Mouse (Mus musculus): ENCODE data around the gene Tns1. TPM values are rescaled to one million over a fixed set of nuclear protein-coding genes. Genes with fewer than 3 reads are reported as not detected.

Gene Tns1
- polyA plus RNA-seq, 1 experiment from 2014 or later: 28.8 TPM

DNA sequence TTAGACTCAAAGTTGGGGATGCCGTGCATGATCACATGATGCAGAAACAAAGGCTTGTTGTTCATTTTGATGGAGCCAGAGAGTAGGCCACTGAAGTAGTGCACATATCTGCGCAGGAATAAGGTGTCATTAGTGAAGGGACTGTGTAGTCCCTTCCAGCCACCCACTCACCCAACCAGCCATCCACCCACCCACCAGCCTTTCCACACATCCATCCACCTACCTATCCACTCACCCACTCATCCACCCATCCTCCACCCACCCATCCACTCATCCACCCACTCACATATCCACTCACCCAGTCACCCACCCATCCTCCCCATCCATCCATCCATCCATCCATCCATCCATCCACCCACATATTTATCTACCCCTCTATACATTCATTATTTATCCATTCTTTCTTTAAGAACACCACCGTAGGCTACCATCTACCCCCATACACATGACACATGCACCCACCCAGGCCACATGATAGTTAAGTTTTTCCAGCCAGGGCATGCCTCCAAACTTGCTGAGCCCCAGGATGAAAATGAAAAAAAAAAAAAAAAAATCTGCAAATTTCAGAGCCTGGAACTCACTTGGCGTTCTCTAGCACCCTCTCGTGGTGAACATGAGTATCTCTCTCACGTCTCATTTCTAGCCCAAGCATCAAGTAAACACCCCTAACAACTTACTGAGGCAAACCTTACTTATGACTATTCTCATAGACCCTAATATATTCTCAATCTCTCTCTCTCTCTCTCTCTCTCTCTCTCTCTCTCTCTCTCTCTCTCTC, 137.8 kb downstream of the Tns1 start:
- no peaks in the 10 kb centered on the region for H3K27me3 ChIP-seq (ENCODE audit: control insufficient read depth, insufficient read depth, low read length)
- 42% methylated on average over 6 of the region's 6 CpGs for WGBS
- H3K27ac ChIP-seq (replicated peaks): no peak overlapping the region
- H3K36me3 ChIP-seq (ENCODE audit: control insufficient read depth, insufficient read depth, low read length): peaks cover 24% of the 10 kb centered on the region
- H3K4me1 ChIP-seq (replicated peaks; ENCODE audit: control insufficient read depth, insufficient read depth): no peaks in the 10 kb centered on the region
- H3K4me2 ChIP-seq (replicated peaks; ENCODE audit: low read depth): no peak overlapping the region
- H3K9me3 ChIP-seq (ENCODE audit: control insufficient read depth, low read length): no peaks in the 10 kb centered on the region
- ATAC-seq (ENCODE audit: low FRiP score, low TSS enrichment) (0 out of 2 replicates have a peak, but pooled peaks have one; percentile 28), DNase-seq (ENCODE audit: low spot score) (peak; percentile 55)
- H3K9ac ChIP-seq (ENCODE audit: low read length): no peak overlapping the region
- TF ChIP-seq CTCF (IDR thresholded peaks at IDR 0.05; ENCODE audit: low read depth): peak; percentile 86
- no peak for TF ChIP-seq EP300 (optimal IDR thresholded peaks at IDR 0.05)
- H3K4me3 ChIP-seq (ENCODE audit: low read depth, low read length): no peak overlapping the region

GRCm38 (mm10) chr1:73985611-73986010, 138.6 kb downstream of the Tns1 start:
- Histone ChIP-seq H3K36me3 (ENCODE audit: control insufficient read depth, insufficient read depth, low read length) (peaks cover 21% of the 10 kb centered on the region), H3K4me3 (ENCODE audit: low read depth, low read length) (no peak overlapping the region), H3K27ac (replicated peaks) (no peak overlapping the region), H3K4me1 (replicated peaks; ENCODE audit: control insufficient read depth, insufficient read depth) (no peaks in the 10 kb centered on the region), H3K4me2 (replicated peaks; ENCODE audit: low read depth) (no peak overlapping the region), H3K9ac (ENCODE audit: low read length) (no peak overlapping the region), H3K9me3 (ENCODE audit: control insufficient read depth, low read length) (no peaks in the 10 kb centered on the region), H3K27me3 (ENCODE audit: control insufficient read depth, insufficient read depth, low read length) (no peaks in the 10 kb centered on the region)
- DNase-seq (ENCODE audit: low spot score): no peak
- TF ChIP-seq EP300 (optimal IDR thresholded peaks at IDR 0.05) (no peak), CTCF (IDR thresholded peaks at IDR 0.05; ENCODE audit: low read depth) (no peak)
- ATAC-seq (ENCODE audit: low FRiP score, low TSS enrichment): no peak
- WGBS: 88% methylated on average over 4 of the region's 4 CpGs

- no peak for ATAC-seq (ENCODE audit: low FRiP score, low TSS enrichment)
- peak; percentile 24 for DNase-seq (ENCODE audit: low spot score)
- H3K9ac ChIP-seq (ENCODE audit: low read length): no peak overlapping the region
- H3K9me3 ChIP-seq (ENCODE audit: control insufficient read depth, low read length): no peaks in the 10 kb centered on the region
- H3K27ac ChIP-seq (replicated peaks): no peak overlapping the region
- peaks cover 9% of the 10 kb centered on the region; the same call in 1 of the 2 replicates for H3K36me3 ChIP-seq (ENCODE audit: control insufficient read depth, insufficient read depth, low read length)
- H3K4me2 ChIP-seq (replicated peaks; ENCODE audit: low read depth): no peak overlapping the region
- H3K4me3 ChIP-seq (ENCODE audit: low read depth, low read length): no peak overlapping the region
- no peaks in the 10 kb centered on the region for H3K27me3 ChIP-seq (ENCODE audit: control insufficient read depth, insufficient read depth, low read length)
- TF ChIP-seq CTCF (IDR thresholded peaks at IDR 0.05; ENCODE audit: low read depth): no peak
- 59% methylated on average over 3 of the region's 3 CpGs for WGBS
- H3K4me1 ChIP-seq (replicated peaks; ENCODE audit: control insufficient read depth, insufficient read depth): no peaks in the 10 kb centered on the region
These were observed 145.0 kb downstream of the Tns1 start for GRCm38 (mm10) chr1:73979214-73979613.

DNA sequence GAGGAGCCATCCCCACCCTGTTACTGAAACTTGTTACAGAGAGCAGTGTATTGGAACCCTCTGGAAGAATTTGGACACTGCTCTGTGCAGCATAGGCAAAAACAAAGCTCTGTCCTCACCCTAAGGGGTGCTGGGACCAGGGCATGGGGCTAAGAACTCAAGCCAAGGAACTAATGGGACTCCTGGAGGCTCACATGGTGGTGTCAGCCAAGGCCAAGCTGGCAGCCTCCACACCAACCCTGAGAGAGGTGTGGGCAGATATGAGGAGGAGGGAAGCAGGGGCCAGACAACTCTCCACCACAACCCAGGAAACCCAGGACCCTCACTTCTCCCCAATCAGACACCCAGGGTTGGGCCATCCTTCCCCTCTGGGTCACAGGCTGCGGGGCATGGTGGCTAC, 145.7 kb downstream of the Tns1 start:
- peaks cover 12% of the 10 kb centered on the region for H3K36me3 ChIP-seq (ENCODE audit: control insufficient read depth, insufficient read depth, low read length)
- ATAC-seq (ENCODE audit: low FRiP score, low TSS enrichment) (no peak), DNase-seq (ENCODE audit: low spot score) (no peak)
- no peak overlapping the region for H3K4me2 ChIP-seq (replicated peaks; ENCODE audit: low read depth)
- no peak overlapping the region for H3K4me3 ChIP-seq (ENCODE audit: low read depth, low read length)
- no peak overlapping the region for H3K9ac ChIP-seq (ENCODE audit: low read length)
- WGBS: 94% methylated on average over 1 of the region's 1 CpGs
- H3K27me3 ChIP-seq (ENCODE audit: control insufficient read depth, insufficient read depth, low read length): no peaks in the 10 kb centered on the region
- no peak for TF ChIP-seq CTCF (IDR thresholded peaks at IDR 0.05; ENCODE audit: low read depth)
- TF ChIP-seq EP300 (optimal IDR thresholded peaks at IDR 0.05): no peak
- no peaks in the 10 kb centered on the region for H3K9me3 ChIP-seq (ENCODE audit: control insufficient read depth, low read length)
- H3K27ac ChIP-seq (replicated peaks): no peak overlapping the region
- no peaks in the 10 kb centered on the region for H3K4me1 ChIP-seq (replicated peaks; ENCODE audit: control insufficient read depth, insufficient read depth)

DNA sequence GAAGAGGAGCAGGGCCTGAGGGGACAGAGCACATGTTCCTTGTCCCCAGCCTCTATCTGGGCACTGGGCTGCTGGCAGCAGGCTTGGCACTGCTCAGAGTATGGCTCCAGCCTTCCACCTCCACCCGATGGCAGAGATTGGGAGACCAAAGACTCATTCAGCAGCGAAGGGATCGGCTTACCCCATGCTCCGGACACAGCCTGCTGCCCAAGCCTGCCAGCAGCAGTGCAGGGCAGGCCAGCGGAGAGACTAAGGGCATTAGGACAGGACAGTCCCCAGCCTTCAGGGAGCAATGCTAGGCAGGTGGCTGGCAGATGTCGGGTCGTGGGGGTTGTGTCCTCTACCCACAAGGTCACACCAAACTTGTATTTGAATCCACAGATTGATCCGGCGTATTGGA, 150.3 kb downstream of the Tns1 start:
- Histone ChIP-seq H3K36me3 (ENCODE audit: control insufficient read depth, insufficient read depth, low read length) (peaks cover 8% of the 10 kb centered on the region), H3K27me3 (ENCODE audit: control insufficient read depth, insufficient read depth, low read length) (no peaks in the 10 kb centered on the region), H3K9me3 (ENCODE audit: control insufficient read depth, low read length) (no peaks in the 10 kb centered on the region), H3K27ac (replicated peaks) (no peak overlapping the region), H3K9ac (ENCODE audit: low read length) (no peak overlapping the region), H3K4me2 (replicated peaks; ENCODE audit: low read depth) (no peak overlapping the region), H3K4me3 (ENCODE audit: low read depth, low read length) (no peak overlapping the region), H3K4me1 (replicated peaks; ENCODE audit: control insufficient read depth, insufficient read depth) (peaks cover 4% of the 10 kb centered on the region; the same call in 1 of the 2 replicates)
- WGBS: 83% methylated on average over 9 of the region's 9 CpGs
- no peak for DNase-seq (ENCODE audit: low spot score)
- ATAC-seq (ENCODE audit: low FRiP score, low TSS enrichment): no peak
- TF ChIP-seq EP300 (optimal IDR thresholded peaks at IDR 0.05) (no peak), CTCF (IDR thresholded peaks at IDR 0.05; ENCODE audit: low read depth) (no peak)

- ATAC-seq (ENCODE audit: low FRiP score, low TSS enrichment) (peak; percentile 48; the same call in 1 of the 2 replicates), DNase-seq (ENCODE audit: low spot score) (no peak)
- WGBS: 28% methylated on average over 5 of the region's 5 CpGs
- TF ChIP-seq CTCF (IDR thresholded peaks at IDR 0.05; ENCODE audit: low read depth) (no peak), EP300 (optimal IDR thresholded peaks at IDR 0.05) (no peak)
- H3K9ac ChIP-seq (ENCODE audit: low read length): no peak overlapping the region
- H3K9me3 ChIP-seq (ENCODE audit: control insufficient read depth, low read length): no peaks in the 10 kb centered on the region
- no peak overlapping the region for H3K4me3 ChIP-seq (ENCODE audit: low read depth, low read length)
- peaks cover 5% of the 10 kb centered on the region for H3K36me3 ChIP-seq (ENCODE audit: control insufficient read depth, insufficient read depth, low read length)
- peak overlapping the region; percentile 45; the same call in 1 of the 2 replicates for H3K27ac ChIP-seq (replicated peaks)
- H3K4me2 ChIP-seq (replicated peaks; ENCODE audit: low read depth): no peak overlapping the region
- no peaks in the 10 kb centered on the region for H3K27me3 ChIP-seq (ENCODE audit: control insufficient read depth, insufficient read depth, low read length)
- peaks cover 4% of the 10 kb centered on the region; the same call in 1 of the 2 replicates for H3K4me1 ChIP-seq (replicated peaks; ENCODE audit: control insufficient read depth, insufficient read depth)
These were observed 151.5 kb downstream of the Tns1 start for GRCm38 (mm10) chr1:73972726-73973125.
